Mouse (Mus musculus): ENCODE data around the gene Usp21. TPM values are rescaled to one million over a fixed set of nuclear protein-coding genes. Genes with fewer than 3 reads are reported as not detected.

Usp21 gene
- total and polyA plus RNA-seq, 3 experiments, result 10.0 to 66.4 TPM; not detected in 1

GRCm38 (mm10) chr1:171258921-171259320 is 28.9 kb downstream of the Usp21 start:
- DNase-seq (ENCODE audit: low read depth, low spot score), result no peak
- no peak overlapping the region for H3K4me3 ChIP-seq (ENCODE audit: control insufficient read depth in 1 of 2, insufficient read depth in 1 of 2, low read depth in 2 of 2, low read length in 2 of 2)
- no peak overlapping the region for H3K9ac ChIP-seq (ENCODE audit: control insufficient read depth, low read depth, low read length, poor library complexity, severe bottlenecking)

GRCm38 (mm10) chr1:171257781-171258180 is 30.0 kb downstream of the Usp21 start:
- no peak for TF ChIP-seq RAD21 (IDR thresholded peaks at IDR 0.05; ENCODE audit: low read depth, low read length)
- TF ChIP-seq ZKSCAN1 (IDR thresholded peaks at IDR 0.05; ENCODE audit: low read depth, low read length), result no peak
- peak; percentile 24; the same call in 1 of the 2 replicates for TF ChIP-seq MAFK (IDR thresholded peaks at IDR 0.05; ENCODE audit: borderline replicate concordance, low read depth, low read length)
- TF ChIP-seq HCFC1 (IDR thresholded peaks at IDR 0.05; ENCODE audit: low read depth, low read length), result no peak
- no peaks in the 10 kb centered on the region for H3K36me3 ChIP-seq (ENCODE audit: control insufficient read depth in 1 of 2, insufficient read depth in 2 of 2, low read length in 2 of 2)
- no peak overlapping the region for H3K4me3 ChIP-seq (ENCODE audit: control insufficient read depth in 1 of 2, insufficient read depth in 1 of 2, low read depth in 2 of 2, low read length in 2 of 2)
- H3K27ac ChIP-seq (ENCODE audit: control insufficient read depth, low read depth, low read length), result no peak overlapping the region
- no peak overlapping the region for H3K9ac ChIP-seq (ENCODE audit: control insufficient read depth, low read depth, low read length, poor library complexity, severe bottlenecking)
- no peaks in the 10 kb centered on the region for H3K9me3 ChIP-seq (replicated peaks; ENCODE audit: insufficient read depth, low read length)
- DNase-seq (ENCODE audit: low read depth, low spot score), result no peak
- H3K4me1 ChIP-seq (ENCODE audit: control insufficient read depth in 1 of 2, insufficient read depth in 2 of 2, low read length in 2 of 2), result 0 out of 4 replicates have a peak, but pooled peaks cover 0 to under 1% of the 10 kb centered on the region in 2 experiments
- H3K27me3 ChIP-seq (ENCODE audit: control insufficient read depth in 1 of 2, insufficient read depth in 2 of 2, low read length in 2 of 2), result peaks cover 0 to 5% of the 10 kb centered on the region in 2 experiments; a peak in 3 of 4 replicates
- no peaks in the 10 kb centered on the region for H3K79me2 ChIP-seq (ENCODE audit: control insufficient read depth, insufficient read depth, low read length, poor library complexity)

More at GRCm38 (mm10) chr1:171258921-171259320, 28.9 kb downstream of the Usp21 start:
- no peak for TF ChIP-seq MYC (IDR thresholded peaks at IDR 0.05; ENCODE audit: low read depth, low read length)
- no peak for TF ChIP-seq MYB (IDR thresholded peaks at IDR 0.05; ENCODE audit: low read depth, low read length)
- TF ChIP-seq CHD1 (IDR thresholded peaks at IDR 0.05; ENCODE audit: low read depth, low read length), result no peak
- no peak for TF ChIP-seq KAT2A (conservative IDR thresholded peaks at IDR 0.05; ENCODE audit: low read depth, low read length)
- no peak for TF ChIP-seq ZKSCAN1 (IDR thresholded peaks at IDR 0.05; ENCODE audit: low read depth, low read length)
- no peak for TF ChIP-seq JUND (IDR thresholded peaks at IDR 0.05; ENCODE audit: low read depth, low read length)
- TF ChIP-seq UBTF (IDR thresholded peaks at IDR 0.05; ENCODE audit: borderline replicate concordance, insufficient read depth, low read depth, low read length), result no peak
- no peak for TF ChIP-seq ZNF384 (IDR thresholded peaks at IDR 0.05; ENCODE audit: low read depth, low read length)
- no peak for TF ChIP-seq NRF1 (IDR thresholded peaks at IDR 0.05; ENCODE audit: insufficient read depth, low read depth, low read length, poor library complexity, severe bottlenecking)
- no peak for TF ChIP-seq USF2 (IDR thresholded peaks at IDR 0.05; ENCODE audit: borderline replicate concordance in 1 of 2, insufficient read depth in 1 of 2, low read depth in 1 of 2, low read length in 2 of 2)
- TF ChIP-seq POLR2AphosphoS5 (IDR thresholded peaks at IDR 0.05; ENCODE audit: borderline replicate concordance, low read depth, low read length), result no peak
- no peak for TF ChIP-seq POLR2A (IDR thresholded peaks at IDR 0.05; ENCODE audit: control insufficient read depth in 1 of 2, insufficient read depth in 1 of 2, low read depth in 1 of 2, low read length in 2 of 2, poor library complexity in 1 of 2)
- TF ChIP-seq MAX (IDR thresholded peaks at IDR 0.05; ENCODE audit: low read length), result no peak
- no peak for TF ChIP-seq CHD2 (IDR thresholded peaks at IDR 0.05; ENCODE audit: low read length)
- no peak for TF ChIP-seq TBP (IDR thresholded peaks at IDR 0.05; ENCODE audit: low read depth, low read length)
- no peak for TF ChIP-seq MAFK (IDR thresholded peaks at IDR 0.05; ENCODE audit: borderline replicate concordance, low read depth, low read length)
- no peak for TF ChIP-seq MXI1 (IDR thresholded peaks at IDR 0.05; ENCODE audit: low read depth, low read length)
- TF ChIP-seq SMC3 (IDR thresholded peaks at IDR 0.05; ENCODE audit: low read depth, low read length), result no peak
- Histone ChIP-seq H3K27ac (ENCODE audit: control insufficient read depth, low read depth, low read length) (no peak overlapping the region), H3K4me1 (ENCODE audit: control insufficient read depth in 1 of 2, insufficient read depth in 2 of 2, low read length in 2 of 2) (peaks cover 0 to 6% of the 10 kb centered on the region in 2 experiments; a peak in 1 of 4 replicates), H3K79me2 (ENCODE audit: control insufficient read depth, insufficient read depth, low read length, poor library complexity) (no peaks in the 10 kb centered on the region), H3K27me3 (ENCODE audit: control insufficient read depth in 1 of 2, insufficient read depth in 2 of 2, low read length in 2 of 2) (peaks cover 0 to 3% of the 10 kb centered on the region in 2 experiments; a peak in 3 of 4 replicates), H3K36me3 (ENCODE audit: control insufficient read depth in 1 of 2, insufficient read depth in 2 of 2, low read length in 2 of 2) (peaks cover 0 to 3% of the 10 kb centered on the region in 2 experiments; a peak in 2 of 4 replicates), H3K9me3 (replicated peaks; ENCODE audit: insufficient read depth, low read length) (no peaks in the 10 kb centered on the region)
